Mouse (Mus musculus) left cerebral cortex, adult 11 months (tissue): ENCODE results near the gene Ano6.

Experiments
- DNase-seq: peaks from one replicate; pipeline ENCODE4 v3.0.0; 2022; ENCODE audit warnings: low spot score

Ano6 gene

DNA sequence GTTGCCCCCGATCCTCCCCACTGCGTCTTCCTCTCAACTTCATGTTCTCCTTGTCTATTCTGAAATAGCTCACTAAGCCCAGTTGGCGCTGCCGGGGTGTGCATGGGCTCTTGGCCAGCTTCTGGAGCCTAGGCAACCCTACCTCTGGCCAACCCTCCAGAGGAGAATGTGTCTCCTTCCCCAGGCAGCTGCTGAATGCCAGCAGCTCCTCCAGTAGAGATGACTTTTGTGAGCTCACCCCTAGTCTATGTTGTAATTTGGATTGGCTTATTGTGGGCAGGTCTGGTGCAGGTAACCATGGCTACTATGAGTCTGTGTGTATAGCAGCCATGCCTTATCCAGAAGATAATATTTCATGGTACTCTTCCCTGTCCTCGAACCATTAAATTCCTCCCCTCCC is 141.7 kb downstream of the Ano6 start:
- no peak for DNase-seq

DNA sequence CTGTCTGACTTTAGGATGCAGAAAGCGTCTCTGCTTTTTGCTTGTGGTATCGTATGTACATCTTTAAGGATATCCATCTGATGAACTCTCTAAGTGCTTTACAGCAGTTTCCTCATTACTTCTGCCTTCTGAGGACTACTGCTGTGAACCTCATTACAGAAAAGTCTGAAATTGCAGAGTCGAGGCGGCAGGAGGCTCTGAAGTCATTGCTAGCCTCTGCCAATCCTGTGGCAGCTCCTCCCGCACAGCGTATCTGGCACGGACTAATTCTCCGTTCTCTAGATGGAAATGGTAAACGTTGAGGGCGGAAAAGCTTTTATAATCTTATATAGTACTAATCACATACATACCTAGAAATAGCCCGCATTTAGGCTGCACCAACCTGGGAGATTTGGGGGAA is 144.5 kb downstream of the Ano6 start:
- no peak for DNase-seq

GRCm38 (mm10) chr15:95943470-95943869 is 152.8 kb downstream of the Ano6 start:
- DNase-seq: no peak

DNA sequence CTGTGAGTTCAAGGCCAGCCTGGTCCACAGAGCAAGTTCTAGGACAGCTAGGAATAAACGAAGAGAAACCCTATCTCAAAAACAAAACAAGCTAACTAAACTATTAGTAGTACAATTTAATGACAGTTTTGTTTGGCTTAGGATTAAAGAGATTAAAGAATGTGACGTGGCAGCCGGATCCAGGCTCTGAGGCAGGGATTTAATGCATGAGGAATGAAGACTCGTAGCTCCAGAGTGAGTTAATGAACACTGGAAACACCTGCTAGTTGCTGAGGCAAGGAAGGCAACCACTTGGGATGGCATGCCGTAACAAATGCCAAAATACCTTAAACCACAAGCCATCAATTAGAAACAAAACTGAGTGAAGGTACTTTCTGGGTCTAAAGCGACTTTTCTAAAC is 153.7 kb downstream of the Ano6 start:
- DNase-seq: no peak

- no peak for DNase-seq
These were observed 155.5 kb downstream of the Ano6 start for GRCm38 (mm10) chr15:95945951-95946708.

GRCm38 (mm10) chr15:95948411-95948810 is 157.8 kb downstream of the Ano6 start:
- DNase-seq: no peak

DNA sequence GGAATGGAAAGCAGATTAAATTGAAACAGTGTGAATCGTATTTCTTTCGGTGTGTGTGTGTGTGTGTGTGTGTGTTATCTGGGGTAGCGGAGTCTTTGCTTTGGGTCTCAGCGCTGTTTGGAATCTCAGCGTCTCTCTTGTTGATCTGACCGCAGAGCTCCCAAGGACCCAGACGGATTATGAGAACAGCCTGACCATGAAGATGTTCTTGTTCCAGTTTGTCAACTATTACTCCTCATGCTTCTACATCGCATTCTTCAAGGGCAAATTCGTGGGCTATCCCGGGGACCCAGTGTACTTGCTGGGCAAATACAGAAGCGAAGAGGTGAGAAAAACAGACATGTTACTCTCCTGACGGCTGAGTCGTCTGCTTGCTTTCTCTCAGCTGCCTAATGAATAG is 158.7 kb downstream of the Ano6 start:
- no peak for DNase-seq

DNA sequence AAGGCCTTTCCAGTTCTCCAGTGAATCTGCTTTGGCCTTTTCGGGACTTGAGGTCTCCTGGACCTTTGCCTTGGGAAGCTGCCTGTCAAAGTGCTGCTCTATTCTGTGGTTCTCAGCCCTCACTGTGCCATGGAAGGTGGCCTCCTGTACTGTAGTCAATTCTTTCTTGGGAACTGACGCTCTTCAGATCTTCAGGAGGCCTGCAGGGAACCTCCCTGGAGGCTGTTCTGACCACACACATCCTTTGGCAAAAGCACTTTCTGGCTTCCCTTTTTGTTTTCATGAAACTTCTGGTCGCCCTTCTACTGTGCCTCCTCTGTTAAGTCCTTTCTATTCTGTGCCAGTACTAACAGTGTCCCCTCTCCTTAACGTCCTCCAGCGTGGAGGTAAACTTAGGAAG is 160.9 kb downstream of the Ano6 start:
- no peak for DNase-seq

GRCm38 (mm10) chr15:95956692-95957091 is 166.0 kb downstream of the Ano6 start:
- DNase-seq: no peak

DNA sequence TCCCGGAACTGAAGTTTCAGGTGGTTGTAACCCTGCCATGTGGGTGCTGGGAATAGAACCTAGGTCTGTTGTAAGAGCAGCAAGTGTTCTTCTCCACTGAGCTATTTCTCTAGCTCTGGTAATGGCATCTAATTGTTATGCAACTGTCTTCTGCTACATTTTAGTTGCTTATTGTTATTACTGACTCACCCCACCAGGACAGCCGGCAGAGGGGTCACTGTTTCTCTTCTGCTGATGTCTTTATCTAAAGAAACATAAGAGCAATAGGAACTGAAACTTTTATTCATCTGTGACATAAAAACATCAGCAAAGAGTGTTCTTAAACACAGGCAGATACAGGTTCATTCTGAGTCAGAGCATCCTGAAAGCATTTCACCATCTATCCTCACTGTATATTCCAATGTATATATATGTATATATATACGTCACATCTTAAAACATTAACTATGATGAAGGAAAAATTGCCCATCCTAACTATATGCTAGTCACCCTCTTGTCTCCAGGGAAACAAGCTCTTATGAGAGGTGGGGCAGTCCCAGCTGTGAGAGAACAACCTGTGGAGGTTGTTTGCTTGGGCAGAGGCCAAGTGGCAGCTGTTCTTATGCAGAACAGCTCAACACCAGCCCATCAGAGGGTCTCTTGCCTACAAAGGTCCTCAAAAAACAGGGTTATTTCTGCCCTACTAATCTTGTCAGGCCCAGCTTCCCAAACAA is 171.9 kb downstream of the Ano6 start:
- no peak for DNase-seq

- DNase-seq: no peak
These were observed 172.5 kb downstream of the Ano6 start for GRCm38 (mm10) chr15:95963124-95963482.

GRCm38 (mm10) chr15:95963533-95964250 is 173.0 kb downstream of the Ano6 start:
- DNase-seq: no peak

DNA sequence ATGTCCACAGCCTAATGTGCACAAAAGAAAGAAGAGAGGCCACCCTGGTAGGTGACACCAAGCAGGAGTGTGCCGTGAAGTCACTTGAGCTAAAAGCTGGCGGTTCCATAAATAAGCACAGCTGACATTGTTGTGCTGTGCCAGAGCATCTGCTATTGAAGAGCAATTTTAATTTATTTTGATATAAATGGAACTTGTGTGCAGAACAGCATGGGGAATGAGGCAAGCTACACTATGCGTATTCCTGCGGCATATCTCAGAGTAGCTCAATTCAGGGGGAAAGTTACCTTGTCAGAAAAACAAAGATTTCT is 173.6 kb downstream of the Ano6 start:
- DNase-seq: no peak

- DNase-seq: no peak
These were observed 176.3 kb downstream of the Ano6 start for GRCm38 (mm10) chr15:95966979-95967378.

- DNase-seq: no peak
These were observed 177.0 kb downstream of the Ano6 start for GRCm38 (mm10) chr15:95967516-95968196.

GRCm38 (mm10) chr15:95969596-95969995 is 179.0 kb downstream of the Ano6 start:
- DNase-seq: no peak

DNA sequence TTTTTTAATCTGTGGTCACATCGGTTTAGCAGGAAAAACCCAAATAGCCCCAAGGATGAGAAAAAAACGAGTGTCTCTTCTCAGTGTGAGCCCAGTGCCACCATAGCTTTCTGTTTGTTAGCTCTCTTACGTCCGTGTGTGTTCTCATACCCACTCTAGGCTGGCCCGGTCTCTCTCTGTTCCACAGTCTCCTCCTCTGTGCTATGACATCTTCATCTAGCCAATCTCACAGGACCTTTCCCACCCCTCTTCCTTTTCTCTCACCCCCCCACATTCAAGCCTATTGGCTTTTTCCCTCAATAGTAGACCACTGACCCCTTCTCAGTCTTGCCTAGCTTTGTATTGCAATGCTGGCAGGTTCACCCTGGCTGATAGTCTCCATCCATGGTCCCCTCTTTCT is 179.5 kb downstream of the Ano6 start:
- DNase-seq: no peak

- no peak for DNase-seq
These were observed 180.0 kb downstream of the Ano6 start for GRCm38 (mm10) chr15:95970691-95971090.

DNA sequence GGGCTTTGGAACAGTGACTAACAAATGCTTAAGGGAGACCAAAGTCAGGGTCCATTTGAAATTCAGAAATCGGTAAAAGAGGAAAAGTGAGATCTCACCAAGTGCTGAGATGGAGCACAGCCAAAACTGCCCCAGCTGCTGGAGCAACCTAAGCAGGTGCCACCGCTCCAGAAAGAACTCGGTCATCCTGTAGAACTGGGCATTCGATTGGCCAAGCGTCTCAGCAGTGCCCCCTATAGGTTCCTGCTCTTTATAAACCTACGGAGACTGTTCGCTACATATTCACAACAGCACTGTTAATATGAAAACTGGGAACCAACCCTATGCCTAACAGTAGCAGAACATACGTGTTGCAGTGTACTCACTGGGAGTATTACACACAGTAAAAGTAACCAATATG is 180.7 kb downstream of the Ano6 start:
- DNase-seq: no peak

DNA sequence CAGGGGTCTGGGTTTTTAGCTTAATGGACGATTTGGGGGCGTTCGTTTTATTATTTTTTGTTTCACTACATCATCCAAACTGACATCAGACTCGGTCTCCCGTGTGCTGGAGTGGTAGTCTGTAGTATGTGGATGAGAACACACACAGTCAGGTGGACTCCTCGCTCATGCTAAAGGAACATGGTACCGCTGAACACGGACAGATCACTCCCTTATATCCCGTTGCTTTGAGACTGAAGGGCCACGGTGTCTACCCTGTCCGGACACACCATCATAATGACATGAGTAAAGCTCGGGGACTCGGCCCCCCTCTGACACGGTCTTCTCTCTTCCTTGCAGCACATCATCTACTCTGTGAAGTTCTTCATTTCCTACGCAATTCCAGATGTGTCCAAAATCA is 181.5 kb downstream of the Ano6 start:
- no peak for DNase-seq

GRCm38 (mm10) chr15:95972621-95973020 is 182.0 kb downstream of the Ano6 start:
- no peak for DNase-seq

- DNase-seq: no peak
These were observed 183.5 kb downstream of the Ano6 start for GRCm38 (mm10) chr15:95974021-95974597.
